16 mouse cellular contexts compared by ENCODE assay signal in the genomic region with DNA sequence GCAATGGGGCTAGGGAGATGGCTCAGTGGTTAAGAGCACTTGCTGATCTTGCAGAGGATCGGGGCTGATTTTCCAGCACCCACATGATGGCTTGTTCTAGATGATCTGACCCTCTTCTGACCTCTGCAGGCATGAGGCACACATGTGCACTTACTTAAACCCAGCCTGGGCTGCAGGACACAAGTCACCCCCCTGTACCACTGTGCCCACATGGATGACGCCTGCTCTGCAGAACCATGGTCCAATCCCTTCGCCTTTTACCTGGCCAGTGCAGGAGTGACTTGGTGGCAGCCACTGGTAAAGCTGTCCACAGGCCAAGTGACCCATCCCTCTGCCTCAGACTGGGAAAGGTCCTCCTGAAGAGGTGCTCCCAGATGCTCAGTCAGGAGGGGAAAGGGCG.
"Had no signal": no experiment of that assay in that cellular context is flagged by ENCODE, and none has a peak within 500 bp of the region (broad histone marks: within the 10 kb centered on the region; RNA-seq: fewer than 3 reads in every experiment).

No protein-coding gene starts in this region.

- H3K4me3 ChIP-seq: liver, embryonic 13.5 days; midbrain, embryonic 12.5 days; neural tube, embryonic 12.5 days; neural tube, embryonic 15.5 days had no signal

- H3K27ac ChIP-seq: kidney, postnatal 0 days; liver, embryonic 13.5 days; midbrain, embryonic 12.5 days; neural tube, embryonic 12.5 days; neural tube, embryonic 15.5 days had no signal

- H3K9me3 ChIP-seq: liver, embryonic 13.5 days; midbrain, embryonic 12.5 days; neural tube, embryonic 12.5 days; neural tube, embryonic 15.5 days had no signal

- H3K36me3 ChIP-seq: liver, embryonic 13.5 days; midbrain, embryonic 12.5 days; neural tube, embryonic 12.5 days; neural tube, embryonic 15.5 days had no signal

- H3K4me2 ChIP-seq: liver, embryonic 13.5 days; midbrain, embryonic 12.5 days; neural tube, embryonic 12.5 days; neural tube, embryonic 15.5 days had no signal

- H3K9ac ChIP-seq: liver, embryonic 13.5 days; midbrain, embryonic 12.5 days; neural tube, embryonic 12.5 days; neural tube, embryonic 15.5 days had no signal

- DNase-seq: kidney, adult 2 months; kidney, postnatal 25 days; liver, embryonic 13.5 days; lung, adult 2 months; lung, postnatal 14 days; lung, postnatal 4 days; retina, postnatal 1 day; right cerebral cortex, postnatal 25 days; spleen, adult 18-20 months; thymus, adult 18-20 months; thymus, postnatal 36 days had no signal

- ATAC-seq: intestine, postnatal 0 days had no signal

- H3K4me1 ChIP-seq: liver, embryonic 13.5 days; neural tube, embryonic 12.5 days; neural tube, embryonic 15.5 days had no signal

- H3K27me3 ChIP-seq: midbrain, embryonic 12.5 days; neural tube, embryonic 12.5 days; neural tube, embryonic 15.5 days had no signal
